Mouse (Mus musculus) liver, embryonic 16.5 days (tissue): ENCODE results near the gene Thada. TPM values are rescaled to one million over a fixed set of nuclear protein-coding genes. Genes with fewer than 3 reads are reported as not detected.
"Not testable (repeated sequence)": the region's sequence is repeated elsewhere in the genome, so short reads cannot be mapped to it uniquely, and the experiment has no call there.

Source experiments
- ATAC-seq: fragments of 200-750 bp; cut with Nextera tagmentation; 2 replicates; pipeline ENCODE4 v1.8.0; 2017; ENCODE audit warnings: low read depth, mild to moderate bottlenecking, moderate number of reproducible peaks, moderate library complexity
- H3K27ac ChIP-seq: fragments of 300-500 bp; sonication (generic); 2 replicates; pipeline ENCODE4 v1.5.1; 2014; ENCODE audit warnings: mild to moderate bottlenecking, low read length
- H3K27me3 ChIP-seq: fragments of 300-500 bp; sonication (generic); 2 replicates; pipeline ENCODE4 v1.6.1; 2014; ENCODE audit warnings: low read depth, low read length, mixed read lengths; ENCODE audit not compliant: control insufficient read depth, insufficient read depth
- H3K36me3 ChIP-seq: fragments of 300-500 bp; sonication (generic); 2 replicates; pipeline ENCODE4 v1.6.1; 2014; ENCODE audit warnings: mild to moderate bottlenecking; ENCODE audit not compliant: control insufficient read depth, insufficient read depth
- H3K4me1 ChIP-seq: fragments of 300-500 bp; sonication (generic); 2 replicates; pipeline ENCODE4 v1.6.1; 2014; ENCODE audit warnings: low read depth, low read length, mixed read lengths; ENCODE audit not compliant: control insufficient read depth
- H3K4me2 ChIP-seq: fragments of 300-500 bp; sonication (generic); 2 replicates; pipeline ENCODE4 v1.6.1; 2014; ENCODE audit warnings: low read depth, low read length, mixed read lengths
- H3K4me3 ChIP-seq: fragments of 300-500 bp; sonication (generic); 2 replicates; pipeline ENCODE4 v1.5.1; 2014; ENCODE audit warnings: low read depth, mild to moderate bottlenecking, low read length
- H3K9ac ChIP-seq: fragments of 300-500 bp; sonication (generic); 2 replicates; pipeline ENCODE4 v1.6.1; 2014; ENCODE audit warnings: low read depth, low read length
- H3K9me3 ChIP-seq: fragments of 300-500 bp; sonication (generic); replicated peaks from 2 replicates; pipeline ENCODE4 v1.6.1; 2016; ENCODE audit warnings: low read length; ENCODE audit not compliant: control insufficient read depth
- WGBS: fragments of 180-500 bp; shearing (Covaris S2); extraction: QIAGEN DNeasy Blood & Tissue Kit; methylation state at CpG from one replicate; pipeline ENCODE4 v1.1.7; 2014; ENCODE audit not compliant: insufficient replicate concordance; 5-methylcytosine and 5-hydroxymethylcytosine counted together
- polyA plus RNA-seq: library from polyadenylated mRNA; unstranded; fragments of >200 nt; fragmentation: Nextera tagmentation; extraction: Ambion mirVana; gene quantifications from 2 replicates; pipeline ENCODE4 v1.2.1, GENCODE M21; 2015

Thada gene
- polyA plus RNA-seq, 1 experiment from 2014 or later: 2.2 TPM

GRCm38 (mm10) chr17:84241308-84241957 lies 224.6 kb downstream of the Thada start:
- Histone ChIP-seq H3K27ac (no peak overlapping the region), H3K4me3 (no peak overlapping the region), H3K27me3 (no peaks in the 10 kb centered on the region), H3K4me2 (no peak overlapping the region), H3K9ac (no peak overlapping the region), H3K4me1 (peaks cover 6% of the 10 kb centered on the region), H3K36me3 (no peaks in the 10 kb centered on the region), H3K9me3 (no peaks in the 10 kb centered on the region; the same call in 1 of the 2 replicates)
- ATAC-seq: no peak
- 90% methylated on average over 6 of the region's 6 CpGs for WGBS

GRCm38 (mm10) chr17:84239679-84240292 lies 226.2 kb downstream of the Thada start:
- Histone ChIP-seq H3K4me1 (peaks cover 19% of the 10 kb centered on the region), H3K9ac (no peak overlapping the region), H3K36me3 (no peaks in the 10 kb centered on the region), H3K27ac (no peak overlapping the region), H3K4me2 (no peak overlapping the region), H3K4me3 (no peak overlapping the region), H3K9me3 (no peaks in the 10 kb centered on the region; the same call in 1 of the 2 replicates), H3K27me3 (no peaks in the 10 kb centered on the region)
- ATAC-seq: no peak
- 44% methylated on average over 2 of the region's 2 CpGs for WGBS

GRCm38 (mm10) chr17:84238174-84238573 lies 227.8 kb downstream of the Thada start:
- no peak overlapping the region for H3K4me2 ChIP-seq
- H3K27me3 ChIP-seq: no peaks in the 10 kb centered on the region
- H3K27ac ChIP-seq: no peak overlapping the region
- H3K4me1 ChIP-seq: peaks cover 27% of the 10 kb centered on the region
- no peaks in the 10 kb centered on the region; the same call in 1 of the 2 replicates for H3K9me3 ChIP-seq
- no peak for ATAC-seq
- no peak overlapping the region for H3K9ac ChIP-seq
- no peak overlapping the region for H3K4me3 ChIP-seq
- no peaks in the 10 kb centered on the region for H3K36me3 ChIP-seq
- 44% methylated on average over 1 of the region's 1 CpGs for WGBS

- Histone ChIP-seq H3K36me3 (no peaks in the 10 kb centered on the region), H3K9me3 (no peaks in the 10 kb centered on the region; the same call in 1 of the 2 replicates), H3K27me3 (no peaks in the 10 kb centered on the region), H3K4me3 (no peak overlapping the region), H3K4me2 (no peak overlapping the region), H3K9ac (no peak overlapping the region), H3K4me1 (peaks cover 27% of the 10 kb centered on the region), H3K27ac (no peak overlapping the region)
- ATAC-seq: no peak
- WGBS: 70% methylated on average over 7 of the region's 7 CpGs
Measured at GRCm38 (mm10) chr17:84236781-84237557, 229.0 kb downstream of the Thada start.

- Histone ChIP-seq H3K9me3 (no peaks in the 10 kb centered on the region), H3K36me3 (no peaks in the 10 kb centered on the region), H3K9ac (no peak overlapping the region), H3K27me3 (no peaks in the 10 kb centered on the region), H3K4me3 (no peak overlapping the region), H3K27ac (peak overlapping the region; percentile 49), H3K4me2 (no peak overlapping the region), H3K4me1 (peaks cover 27% of the 10 kb centered on the region)
- ATAC-seq: 0 out of 2 replicates have a peak, but pooled peaks have one; percentile 17
- 65% methylated on average over 4 of the region's 4 CpGs for WGBS
Measured at GRCm38 (mm10) chr17:84235399-84235928, 230.5 kb downstream of the Thada start.

- Histone ChIP-seq H3K27ac (peak overlapping the region; percentile 49), H3K4me1 (peaks cover 27% of the 10 kb centered on the region)
- H3K36me3 ChIP-seq, H3K4me2 ChIP-seq, H3K4me3 ChIP-seq, H3K9ac ChIP-seq, H3K27me3 ChIP-seq, H3K9me3 ChIP-seq: not testable (repeated sequence)
- WGBS: 40% methylated on average over 2 of the region's 4 CpGs
- peak; percentile 41 for ATAC-seq
Measured at GRCm38 (mm10) chr17:84234785-84235184, 231.2 kb downstream of the Thada start.

- H3K9ac ChIP-seq: no peak overlapping the region
- H3K27ac ChIP-seq: peak overlapping the region; percentile 55
- peak; percentile 57 for ATAC-seq
- peaks cover 24% of the 10 kb centered on the region for H3K4me1 ChIP-seq
- no peak overlapping the region for H3K4me3 ChIP-seq
- no peaks in the 10 kb centered on the region for H3K27me3 ChIP-seq
- H3K9me3 ChIP-seq: no peaks in the 10 kb centered on the region
- 75% methylated on average over 2 of the region's 2 CpGs for WGBS
- no peak overlapping the region for H3K4me2 ChIP-seq
- H3K36me3 ChIP-seq: no peaks in the 10 kb centered on the region
Measured at GRCm38 (mm10) chr17:84233758-84234157, 232.2 kb downstream of the Thada start.

GRCm38 (mm10) chr17:84231361-84231760 lies 234.6 kb downstream of the Thada start:
- Histone ChIP-seq H3K9ac (no peak overlapping the region), H3K27ac (no peak overlapping the region), H3K4me2 (no peak overlapping the region), H3K4me1 (peaks cover 21% of the 10 kb centered on the region), H3K27me3 (no peaks in the 10 kb centered on the region), H3K9me3 (no peaks in the 10 kb centered on the region), H3K36me3 (no peaks in the 10 kb centered on the region), H3K4me3 (no peak overlapping the region)
- ATAC-seq: no peak
- 69% methylated on average over 2 of the region's 2 CpGs for WGBS
